Mouse (Mus musculus) heart, postnatal 0 days (tissue): Measurements from ENCODE around the gene Lrrc8b.

Source experiments
- CTCF ChIP-seq: IDR thresholded peaks from 2 replicates; pipeline ENCODE4 v1.5.1; 2016; ENCODE audit warnings: antibody characterized with exemption, control low read depth, low read depth
- EP300 ChIP-seq: IDR thresholded peaks from 2 replicates; pipeline ENCODE4 v1.6.1; 2016; ENCODE audit warnings: antibody characterized with exemption, low read depth

GRCm38 (mm10) chr5:105417217-105417616 is 1.6 kb downstream of the Lrrc8b start:
- TF ChIP-seq CTCF (no peak), EP300 (no peak)
